Mouse (Mus musculus) frontal cortex, postnatal 25 days (tissue): Measurements from ENCODE around the gene Capza3.

ENCODE experiments used
- DNase-seq, 2 experiments: peaks; one replicate each; pipeline ENCODE4 v3.0.0; 2022; ENCODE audit warnings: low spot score in 2 of 2

Capza3 gene

DNA sequence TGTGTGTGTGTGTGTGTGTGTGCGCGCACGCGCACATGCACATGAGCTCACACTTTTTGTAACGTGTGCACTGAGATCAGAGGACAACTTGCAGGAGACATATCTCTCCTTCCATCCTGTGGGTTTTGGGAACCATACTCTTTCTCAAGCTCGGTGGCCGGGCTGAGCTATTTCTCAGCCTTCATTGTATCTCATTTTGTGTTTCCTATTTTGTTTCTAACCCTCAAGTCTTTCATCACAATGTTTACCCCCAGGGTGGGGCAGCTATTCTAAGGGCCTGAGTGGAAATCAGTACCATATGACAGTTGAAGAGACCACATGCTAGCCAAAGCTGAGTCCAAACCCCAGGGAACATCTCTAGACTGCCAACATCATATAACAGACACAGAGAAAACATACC is at the start of gene Capza3:
Gene Capza3, plus strand, starts transcription at position 301 of the 400 bp plus-strand sequence.
- no peak for DNase-seq

DNA sequence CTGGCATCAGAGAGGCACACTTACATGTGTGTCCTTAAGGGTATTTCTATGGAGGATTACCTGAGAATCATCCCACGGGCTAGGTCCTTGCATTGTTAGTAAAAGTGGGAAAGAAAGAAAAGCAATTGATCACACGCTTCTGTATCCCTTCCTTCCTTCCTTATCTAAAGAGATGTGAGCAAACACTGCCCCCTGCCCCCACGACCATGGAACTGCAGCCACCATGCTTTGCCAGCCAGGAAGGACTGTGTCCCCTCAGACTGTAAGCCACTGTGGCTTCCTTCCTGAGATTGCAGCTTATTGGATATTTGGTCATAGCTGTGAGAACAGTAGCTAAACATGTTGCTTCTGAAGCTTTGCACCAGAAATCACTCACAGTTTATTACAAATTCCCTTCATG is 35.9 kb upstream of the Capza3 start:
- no peak for DNase-seq

DNA sequence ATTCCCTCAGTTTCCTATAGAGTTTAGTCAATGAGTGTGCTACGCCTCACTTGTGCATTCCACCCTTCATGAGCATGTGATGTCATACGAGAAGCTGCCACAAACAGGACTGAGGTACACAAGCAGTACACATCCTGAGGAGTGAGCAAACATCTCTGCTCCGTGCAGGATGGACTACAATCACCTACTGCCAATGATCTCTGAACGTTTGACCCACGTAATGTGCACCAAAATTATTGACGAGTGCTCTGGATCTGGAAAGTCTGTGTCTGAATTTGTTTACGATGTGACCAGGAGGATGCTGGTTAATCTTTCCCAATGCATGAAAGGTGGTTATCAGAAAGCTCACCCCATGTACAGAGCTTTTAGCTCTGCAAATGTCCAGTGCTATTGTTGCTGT is 16.6 kb upstream of the Capza3 start:
- no peak for DNase-seq

DNA sequence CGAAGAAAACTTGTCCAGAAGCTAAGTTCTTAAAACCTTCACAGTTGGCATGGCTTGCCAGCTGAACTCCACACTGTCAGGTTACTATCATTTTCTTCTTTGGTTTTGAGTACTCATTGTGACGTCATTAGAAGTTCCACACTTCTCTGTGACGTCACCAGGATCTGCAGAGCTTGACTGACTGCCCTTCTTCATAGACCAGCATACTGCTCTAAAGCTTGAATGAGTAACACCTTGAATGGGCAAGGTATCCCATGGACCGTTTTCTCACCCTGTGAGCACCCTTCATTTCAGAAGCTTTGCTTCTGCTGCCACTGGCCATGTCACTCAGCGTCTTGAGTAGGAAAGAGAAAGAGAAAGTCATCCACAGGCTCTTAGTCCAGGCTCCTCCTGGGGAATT is 305 bp downstream of the Capza3 start, which contains the start of gene Plcz1:
Gene Plcz1, minus strand, starts transcription at position 101 of the 400 bp plus-strand sequence.
- DNase-seq, result no peak

DNA sequence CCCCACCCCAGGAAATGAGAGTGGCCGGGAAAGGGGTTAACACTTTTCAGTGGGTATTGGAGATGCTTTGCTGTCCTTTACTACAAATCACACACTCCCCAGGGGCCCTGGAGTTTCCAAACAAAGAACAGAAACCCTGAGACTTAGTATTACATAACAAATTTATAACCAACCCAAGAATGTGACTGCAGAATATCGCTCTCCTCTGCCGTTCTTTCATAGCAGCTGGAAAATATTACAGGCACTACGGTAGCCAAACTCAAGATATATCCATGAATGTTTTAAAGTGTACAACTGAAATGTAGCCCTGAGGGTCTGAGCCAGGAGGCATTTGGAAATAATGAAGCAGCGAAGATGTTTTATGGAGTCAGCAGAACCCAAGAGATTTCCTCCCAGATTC is 10.4 kb downstream of the Capza3 start:
- no peak for DNase-seq

DNA sequence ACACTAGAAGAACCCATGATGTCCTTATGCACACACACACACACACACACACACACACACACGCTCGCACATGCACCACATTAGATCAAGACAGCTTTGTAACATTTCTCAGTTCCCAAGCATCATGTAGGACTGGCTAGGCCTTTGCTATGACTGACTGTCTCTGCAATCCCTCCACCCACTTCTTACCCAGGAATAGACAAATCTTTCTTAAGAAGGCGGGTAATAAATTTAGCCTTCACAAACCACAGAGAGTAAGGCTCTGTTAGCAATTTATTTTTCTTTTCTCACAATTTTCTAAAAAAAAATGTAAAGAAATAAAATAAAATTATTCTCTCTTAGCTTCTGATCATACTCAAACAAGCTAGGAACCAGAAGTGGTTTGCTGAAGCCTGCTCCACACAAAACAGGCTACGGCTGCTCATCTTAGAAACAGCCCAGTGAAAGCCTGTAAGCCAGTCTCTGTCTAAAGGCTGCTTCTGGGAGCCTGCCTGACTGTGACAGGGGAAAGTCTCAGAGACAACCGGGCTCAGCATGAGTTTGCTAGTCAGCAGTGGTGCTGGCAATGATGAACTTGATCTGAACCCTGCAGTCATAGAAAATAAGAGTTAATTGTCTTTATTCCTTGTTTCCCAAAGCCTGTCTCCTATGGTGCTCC is 13.3 kb downstream of the Capza3 start:
- DNase-seq, result no peak

DNA sequence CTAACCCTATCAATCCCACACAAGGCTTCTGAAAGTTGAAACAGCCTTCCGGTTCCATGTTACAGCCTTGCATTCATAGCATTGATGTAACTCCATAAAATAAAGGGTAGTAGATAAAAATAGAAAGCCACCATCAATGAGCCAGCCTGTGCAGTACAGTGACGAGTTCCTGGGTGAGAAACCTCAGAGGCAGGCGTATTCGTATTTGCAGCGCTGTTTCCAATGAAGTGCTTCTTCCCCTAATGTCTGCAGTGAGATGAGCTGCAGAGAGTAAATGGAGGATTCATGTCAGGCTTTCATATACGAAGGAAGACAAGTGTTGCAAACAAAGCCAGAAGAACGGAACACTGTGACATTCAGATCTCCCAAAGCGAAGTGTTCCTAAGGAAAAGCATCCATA is 28.1 kb downstream of the Capza3 start:
- no peak for DNase-seq

DNA sequence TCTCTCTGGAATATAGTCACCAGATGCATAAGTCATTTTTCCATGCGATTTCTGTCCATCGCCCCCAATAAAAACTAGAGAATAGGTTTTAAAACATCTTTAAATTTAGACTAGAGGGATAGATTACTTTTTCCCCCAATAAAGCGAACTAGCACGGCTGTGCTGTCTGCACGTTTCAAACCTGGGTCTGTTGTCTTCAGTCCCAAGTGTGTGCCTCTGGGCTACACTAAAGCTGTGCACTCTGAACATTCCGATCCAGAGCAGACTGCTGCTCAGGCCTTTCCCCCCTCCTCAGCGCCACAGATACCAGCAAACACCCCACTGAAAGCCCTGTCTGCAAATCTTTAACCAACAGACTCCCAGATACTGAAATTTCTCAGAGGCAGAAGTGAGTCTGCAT is 39.9 kb downstream of the Capza3 start:
- no peak for DNase-seq

DNA sequence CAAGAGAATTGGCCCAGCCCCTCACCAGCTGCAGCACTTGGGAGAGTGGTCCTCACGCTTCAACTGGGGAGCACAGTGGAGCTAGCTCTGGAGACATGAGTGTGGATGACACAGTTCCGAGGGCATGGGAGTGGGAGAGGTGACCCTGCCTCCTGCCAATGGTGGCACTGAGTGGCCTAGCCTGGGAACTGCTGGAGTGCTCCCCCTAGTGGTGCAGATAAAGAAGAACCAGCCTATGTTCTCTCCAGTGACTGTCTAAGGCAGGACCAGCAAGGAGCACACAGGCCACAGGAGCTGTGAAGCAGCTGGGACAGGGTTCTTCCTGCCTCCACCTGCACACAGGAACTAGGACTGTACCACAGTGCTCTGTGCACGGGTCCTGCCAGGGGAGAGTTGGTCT is 40.7 kb downstream of the Capza3 start:
- DNase-seq, result no peak

DNA sequence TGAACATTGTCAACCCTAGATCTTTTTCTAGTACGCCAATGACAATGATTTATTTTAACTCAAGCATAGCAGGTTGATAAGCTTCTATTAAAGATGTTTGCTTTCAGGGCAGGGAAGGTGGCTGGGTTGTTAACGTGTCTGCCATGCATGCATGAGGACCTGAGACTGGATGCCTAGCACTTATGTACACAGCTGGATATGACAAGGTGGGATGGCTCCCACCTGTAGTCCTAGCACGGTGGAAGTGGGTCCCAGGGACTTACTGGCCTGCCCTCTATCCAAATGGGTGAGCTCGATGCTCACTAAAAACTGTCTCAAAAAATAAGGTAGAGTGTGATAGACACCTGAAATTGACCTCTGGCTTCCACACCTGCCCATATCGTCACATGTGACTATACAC is 48.8 kb downstream of the Capza3 start:
- no peak for DNase-seq
